Mouse (Mus musculus) heart, adult 18-20 months (tissue): Measurements from ENCODE around the gene Syngr4. TPM values are rescaled to one million over a fixed set of nuclear protein-coding genes. Genes with fewer than 3 reads are reported as not detected.
"Not testable (repeated sequence)": the region's sequence is repeated elsewhere in the genome, so short reads cannot be mapped to it uniquely, and the experiment has no call there.

Experiments used
- DNase-seq, 2 experiments: peaks; one replicate each; pipeline ENCODE4 v3.0.0; 2021 to 2022; ENCODE audit warnings: mixed read lengths in 1 of 2
- total RNA-seq, 2 experiments: library from RNA; stranded (reverse); gene quantifications; 2 replicates each; pipeline ENCODE4 v1.2.3; 2021

Syngr4 gene
- total RNA-seq, 2 experiments from 2014 or later = not detected

GRCm38 (mm10) chr7:45916056-45917003 lies 19.8 kb upstream of the Syngr4 start:
- peak; percentile 85 to 91 for DNase-seq

- DNase-seq = no peak
These were observed 18.5 kb upstream of the Syngr4 start for GRCm38 (mm10) chr7:45915011-45915410.

- no peak for DNase-seq
These were observed 17.6 kb upstream of the Syngr4 start for GRCm38 (mm10) chr7:45914067-45914466.

- no peak for DNase-seq
These were observed 12.6 kb upstream of the Syngr4 start for GRCm38 (mm10) chr7:45909145-45909544.

- no peak for DNase-seq
These were observed 11.9 kb upstream of the Syngr4 start for GRCm38 (mm10) chr7:45908384-45908783.

GRCm38 (mm10) chr7:45906622-45907021 lies 10.1 kb upstream of the Syngr4 start:
- DNase-seq = no peak

- no peak for DNase-seq
These were observed 6.0 kb upstream of the Syngr4 start for GRCm38 (mm10) chr7:45902481-45903002.

GRCm38 (mm10) chr7:45901562-45901961 lies 5.0 kb upstream of the Syngr4 start:
- DNase-seq = no peak

- peak; percentile 15 to 35 for DNase-seq
These were observed 1.6 kb upstream of the Syngr4 start for GRCm38 (mm10) chr7:45898125-45898524.

GRCm38 (mm10) chr7:45897258-45897757 lies 794 bp upstream of the Syngr4 start:
- peak in 1 of 2 experiments; percentile 70 for DNase-seq

GRCm38 (mm10) chr7:45895931-45896516 lies 490 bp downstream of the Syngr4 start:
- DNase-seq = no peak

- DNase-seq = no peak
These were observed 3.9 kb downstream of the Syngr4 start for GRCm38 (mm10) chr7:45892651-45893050.

GRCm38 (mm10) chr7:45887246-45887645 lies 9.3 kb downstream of the Syngr4 start:
- DNase-seq = no peak

- DNase-seq = no peak
These were observed 15.5 kb downstream of the Syngr4 start for GRCm38 (mm10) chr7:45881011-45881410.

GRCm38 (mm10) chr7:45880531-45880930 lies 16.0 kb downstream of the Syngr4 start:
- DNase-seq = no peak

- DNase-seq = not testable (repeated sequence)
These were observed 18.2 kb downstream of the Syngr4 start, which contains the start of gene Grin2d for GRCm38 (mm10) chr7:45878278-45878677. Gene Grin2d (minus strand): TSS chr7:45878378.

GRCm38 (mm10) chr7:45876895-45877294 lies 19.6 kb downstream of the Syngr4 start:
- no peak for DNase-seq

- DNase-seq = peak; percentile 68 to 79
These were observed 23.2 kb downstream of the Syngr4 start for GRCm38 (mm10) chr7:45873061-45873947.

GRCm38 (mm10) chr7:45872624-45873023 lies 23.9 kb downstream of the Syngr4 start, which contains the start of gene Kdelr1:
Gene Kdelr1 (plus strand): TSS chr7:45872772.
- peak; percentile 91 to 94 for DNase-seq

GRCm38 (mm10) chr7:45870282-45871058 lies 26.0 kb downstream of the Syngr4 start:
- no peak for DNase-seq

- no peak for DNase-seq
These were observed 26.7 kb downstream of the Syngr4 start for GRCm38 (mm10) chr7:45869787-45870186.
